Mouse (Mus musculus): Measurements from ENCODE around the gene Lypd4. TPM values are rescaled to one million over a fixed set of nuclear protein-coding genes. Genes with fewer than 3 reads are reported as not detected.
"Not testable (repeated sequence)": the region's sequence is repeated elsewhere in the genome, so short reads cannot be mapped to it uniquely, and the experiment has no call there.

Gene Lypd4
- polyA plus RNA-seq, 2 experiments: not detected

DNA sequence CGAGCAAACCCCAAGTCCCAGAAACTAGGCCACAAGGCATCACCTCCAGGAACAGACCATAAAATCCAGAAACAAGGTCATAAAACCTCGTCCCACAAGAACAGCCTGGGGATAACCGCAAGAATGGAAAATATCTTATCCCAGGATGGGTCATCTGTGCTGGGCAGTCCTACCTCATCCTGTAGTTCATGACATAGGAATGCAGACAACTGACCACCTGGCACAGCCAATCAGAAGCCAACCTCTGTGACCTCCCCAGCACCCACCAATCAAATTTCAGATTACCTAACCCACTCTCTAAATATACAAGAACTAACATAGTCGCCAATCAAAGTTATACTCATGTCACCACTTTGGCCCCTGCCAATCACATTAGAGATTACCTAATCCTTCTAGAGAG lies 28.7 kb downstream of the Lypd4 start:
- no peak overlapping the region for H3K27ac ChIP-seq
- H3K4me1 ChIP-seq (replicated peaks; ENCODE audit: control insufficient read depth in 2 of 2, insufficient read depth in 2 of 2, low read length in 1 of 2): peaks cover 3 to 6% of the 10 kb centered on the region in 2 experiments
- no peak overlapping the region for H3K9ac ChIP-seq (replicated peaks)
- H3K36me3 ChIP-seq (replicated peaks; ENCODE audit: control insufficient read depth, insufficient read depth, low read depth): no peaks in the 10 kb centered on the region
- DNase-seq (ENCODE audit: low read depth in 3 of 3, low spot score in 3 of 3): no peak
- WGBS (ENCODE audit: insufficient replicate concordance): 63% methylated on average over 4 of the region's 4 CpGs
- H3K4me2 ChIP-seq (ENCODE audit: low read depth): no peak overlapping the region
- H3K9me3 ChIP-seq (ENCODE audit: control insufficient read depth, low read length): no peaks in the 10 kb centered on the region
- no peaks in the 10 kb centered on the region for H3K27me3 ChIP-seq (ENCODE audit: control insufficient read depth, insufficient read depth, low read length)
- no peak for ATAC-seq (ENCODE audit: insufficient read depth)
- TF ChIP-seq CTCF (IDR thresholded peaks at IDR 0.05; ENCODE audit: low read depth): no peak
- TF ChIP-seq EP300 (IDR thresholded peaks at IDR 0.05; ENCODE audit: low read depth): no peak
- H3K4me3 ChIP-seq (ENCODE audit: insufficient read depth in 1 of 2, low read depth in 2 of 2, low read length in 2 of 2): no peak overlapping the region

GRCm38 (mm10) chr7:24840331-24840730 lies 29.4 kb downstream of the Lypd4 start:
- Histone ChIP-seq H3K36me3 (replicated peaks; ENCODE audit: control insufficient read depth, insufficient read depth, low read depth) (no peaks in the 10 kb centered on the region), H3K9me3 (ENCODE audit: control insufficient read depth, low read length) (no peaks in the 10 kb centered on the region), H3K4me1 (replicated peaks; ENCODE audit: control insufficient read depth in 2 of 2, insufficient read depth in 2 of 2, low read length in 1 of 2) (0 out of 4 replicates have a peak, but pooled peaks cover 0 to 2% of the 10 kb centered on the region in 2 experiments), H3K27me3 (ENCODE audit: control insufficient read depth, insufficient read depth, low read length) (no peaks in the 10 kb centered on the region), H3K9ac (replicated peaks) (no peak overlapping the region), H3K27ac (no peak overlapping the region), H3K4me3 (ENCODE audit: insufficient read depth in 1 of 2, low read depth in 2 of 2, low read length in 2 of 2) (no peak overlapping the region), H3K4me2 (ENCODE audit: low read depth) (no peak overlapping the region)
- WGBS (ENCODE audit: insufficient replicate concordance): 56% methylated on average over 3 of the region's 3 CpGs
- ATAC-seq (ENCODE audit: insufficient read depth): no peak
- no peak for DNase-seq (ENCODE audit: low read depth in 3 of 3, low spot score in 3 of 3)
- TF ChIP-seq CTCF (IDR thresholded peaks at IDR 0.05; ENCODE audit: low read depth): no peak
- TF ChIP-seq EP300 (IDR thresholded peaks at IDR 0.05; ENCODE audit: low read depth): no peak

GRCm38 (mm10) chr7:24839410-24839808 lies 30.3 kb downstream of the Lypd4 start:
- Histone ChIP-seq H3K4me3 (ENCODE audit: insufficient read depth in 1 of 2, low read depth in 2 of 2, low read length in 2 of 2) (no peak overlapping the region), H3K27ac (no peak overlapping the region), H3K9me3 (ENCODE audit: control insufficient read depth, low read length) (no peaks in the 10 kb centered on the region), H3K9ac (replicated peaks) (no peak overlapping the region), H3K27me3 (ENCODE audit: control insufficient read depth, insufficient read depth, low read length) (no peaks in the 10 kb centered on the region), H3K4me2 (ENCODE audit: low read depth) (no peak overlapping the region), H3K4me1 (replicated peaks; ENCODE audit: control insufficient read depth in 2 of 2, insufficient read depth in 2 of 2, low read length in 1 of 2) (0 out of 4 replicates have a peak, but pooled peaks cover 0 to 2% of the 10 kb centered on the region in 2 experiments), H3K36me3 (replicated peaks; ENCODE audit: control insufficient read depth, insufficient read depth, low read depth) (no peaks in the 10 kb centered on the region)
- TF ChIP-seq CTCF (IDR thresholded peaks at IDR 0.05; ENCODE audit: low read depth) (no peak), EP300 (IDR thresholded peaks at IDR 0.05; ENCODE audit: low read depth) (no peak)
- ATAC-seq (ENCODE audit: insufficient read depth) (no peak), DNase-seq (ENCODE audit: low read depth in 3 of 3, low spot score in 3 of 3) (no peak)
- WGBS (ENCODE audit: insufficient replicate concordance): 35% methylated on average over 8 of the region's 8 CpGs

DNA sequence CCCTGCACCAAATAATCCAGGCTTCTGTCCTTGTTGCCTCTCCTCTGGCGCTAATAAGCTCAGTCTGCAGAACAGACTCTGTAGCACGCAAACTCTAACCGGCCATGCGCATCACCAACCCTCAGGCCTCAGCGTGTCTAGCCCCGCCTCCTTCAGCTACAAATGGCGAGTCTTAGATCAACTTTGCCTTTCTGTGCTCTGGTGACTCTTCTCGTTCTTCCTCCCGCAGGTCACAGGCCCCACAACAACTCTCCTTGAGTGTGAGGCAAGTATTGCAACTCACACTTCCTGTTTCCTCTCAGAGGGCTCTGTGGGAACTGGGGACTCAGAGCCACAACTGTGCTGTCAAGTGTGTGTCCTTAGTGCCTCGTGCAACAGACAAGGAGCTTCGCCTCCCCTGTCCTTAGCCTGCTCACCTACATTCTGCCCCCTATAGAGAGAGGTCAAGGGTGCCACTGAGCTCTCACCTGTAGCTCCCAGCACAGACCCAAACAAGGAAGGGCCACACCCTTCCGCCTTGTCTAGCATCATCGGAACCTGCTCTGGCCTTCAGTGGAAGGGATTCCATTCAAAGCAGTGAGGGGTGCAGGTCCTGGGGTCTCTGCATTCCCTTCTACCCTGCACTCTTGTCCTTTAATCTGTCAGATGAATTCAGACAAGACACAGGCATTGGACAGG lies 30.9 kb downstream of the Lypd4 start:
- not testable (repeated sequence) for H3K27ac ChIP-seq; H3K9me3 ChIP-seq (ENCODE audit: control insufficient read depth, low read length); H3K4me2 ChIP-seq (ENCODE audit: low read depth); H3K4me1 ChIP-seq (replicated peaks; ENCODE audit: control insufficient read depth in 2 of 2, insufficient read depth in 2 of 2, low read length in 1 of 2); H3K27me3 ChIP-seq (ENCODE audit: control insufficient read depth, insufficient read depth, low read length); H3K9ac ChIP-seq (replicated peaks); H3K36me3 ChIP-seq (replicated peaks; ENCODE audit: control insufficient read depth, insufficient read depth, low read depth); ATAC-seq (ENCODE audit: insufficient read depth); H3K4me3 ChIP-seq (ENCODE audit: insufficient read depth in 1 of 2, low read depth in 2 of 2, low read length in 2 of 2); DNase-seq (ENCODE audit: low read depth in 3 of 3, low spot score in 3 of 3)
- WGBS (ENCODE audit: insufficient replicate concordance): 39% methylated on average over 11 of the region's 13 CpGs

GRCm38 (mm10) chr7:24827181-24827580 lies 42.6 kb downstream of the Lypd4 start:
- WGBS (ENCODE audit: insufficient replicate concordance): 76% methylated on average over 4 of the region's 4 CpGs
- no peaks in the 10 kb centered on the region for H3K4me1 ChIP-seq (replicated peaks; ENCODE audit: control insufficient read depth in 2 of 2, insufficient read depth in 2 of 2, low read length in 1 of 2)
- no peak overlapping the region for H3K9ac ChIP-seq (replicated peaks)
- no peak overlapping the region for H3K4me2 ChIP-seq (ENCODE audit: low read depth)
- H3K27ac ChIP-seq: no peak overlapping the region
- DNase-seq (ENCODE audit: low read depth in 3 of 3, low spot score in 3 of 3) (no peak), ATAC-seq (ENCODE audit: insufficient read depth) (no peak)
- H3K27me3 ChIP-seq (ENCODE audit: control insufficient read depth, insufficient read depth, low read length): no peaks in the 10 kb centered on the region; the same call in 1 of the 2 replicates
- TF ChIP-seq CTCF (IDR thresholded peaks at IDR 0.05; ENCODE audit: low read depth) (no peak), EP300 (IDR thresholded peaks at IDR 0.05; ENCODE audit: low read depth) (no peak)
- H3K36me3 ChIP-seq (replicated peaks; ENCODE audit: control insufficient read depth, insufficient read depth, low read depth): no peaks in the 10 kb centered on the region
- H3K9me3 ChIP-seq (ENCODE audit: control insufficient read depth, low read length): no peaks in the 10 kb centered on the region
- no peak overlapping the region for H3K4me3 ChIP-seq (ENCODE audit: insufficient read depth in 1 of 2, low read depth in 2 of 2, low read length in 2 of 2)

Data from liver, embryonic 14.5 days (tissue).